Mouse (Mus musculus) c-Kit-positive CD71-positive TER-119-negative erythroid progenitor cells, embryonic 14.5 days (primary cell): ENCODE measurements around the gene Slc35f3.
"Not testable (repeated sequence)": the region's sequence is repeated elsewhere in the genome, so short reads cannot be mapped to it uniquely, and the experiment has no call there.

ENCODE experiments used
- DNase-seq: peaks from one replicate; pipeline ENCODE4 v3.0.0-alpha.2; 2013; ENCODE audit warnings: low read depth

Slc35f3 gene

DNA sequence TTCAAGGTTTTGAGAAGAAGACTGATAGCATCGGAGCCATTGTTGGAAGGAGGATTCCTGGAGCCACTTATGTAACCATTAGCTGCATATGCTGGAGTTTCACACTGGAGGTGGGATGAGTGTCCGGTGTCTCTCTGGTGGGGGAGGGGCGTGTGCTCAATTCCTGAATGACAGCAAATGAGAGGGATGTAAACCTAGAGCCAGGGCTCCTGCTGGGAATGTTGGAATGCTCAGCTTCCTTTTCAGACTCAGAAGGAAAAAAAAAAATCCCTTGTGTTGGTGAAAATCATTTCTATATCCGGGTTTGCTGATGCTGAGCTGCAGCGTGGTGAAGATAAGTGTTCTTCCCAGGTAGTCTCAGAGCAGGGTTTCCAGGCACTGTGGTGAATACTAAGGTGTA, 29.4 kb downstream of the Slc35f3 start:
- no peak for DNase-seq

DNA sequence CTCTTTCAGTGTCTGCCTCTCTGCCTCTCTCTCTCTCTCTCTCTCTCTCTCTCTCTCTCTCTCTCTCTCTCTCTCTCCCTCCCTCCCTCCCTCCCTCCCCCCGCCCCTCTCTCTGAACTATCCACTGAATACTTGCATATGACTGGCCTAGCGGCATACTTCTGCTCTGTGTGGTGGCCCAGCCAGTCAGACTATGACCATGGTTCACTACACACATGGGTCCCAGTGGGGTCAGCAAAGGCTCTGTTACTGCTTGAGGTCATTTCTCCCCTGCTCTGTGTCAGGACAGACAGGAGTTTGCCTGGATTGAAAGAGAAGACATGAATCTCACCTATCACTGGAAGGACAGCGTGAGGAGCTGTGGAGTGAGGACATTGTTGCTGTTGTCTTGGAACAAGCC, 40.5 kb downstream of the Slc35f3 start:
- no peak for DNase-seq

DNA sequence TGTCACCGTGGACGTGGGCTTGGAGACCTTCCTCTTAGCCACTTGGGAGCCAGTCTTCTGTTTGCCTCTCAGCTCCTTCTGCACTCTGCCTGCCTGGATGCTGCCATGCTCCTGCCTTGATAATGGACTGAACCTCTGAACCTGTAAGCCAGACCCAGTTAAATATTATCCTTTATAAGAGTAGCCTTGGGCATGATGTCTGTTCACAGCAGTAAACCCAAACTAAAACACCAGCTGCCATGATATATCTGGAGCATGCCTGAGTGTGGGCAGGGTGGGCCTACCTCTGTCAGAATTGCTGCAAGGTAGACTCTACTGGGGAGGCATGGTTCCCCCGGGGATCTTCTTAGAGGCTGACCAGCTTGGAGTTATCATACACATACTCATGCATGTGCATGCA, 41.0 kb downstream of the Slc35f3 start:
- no peak for DNase-seq

DNA sequence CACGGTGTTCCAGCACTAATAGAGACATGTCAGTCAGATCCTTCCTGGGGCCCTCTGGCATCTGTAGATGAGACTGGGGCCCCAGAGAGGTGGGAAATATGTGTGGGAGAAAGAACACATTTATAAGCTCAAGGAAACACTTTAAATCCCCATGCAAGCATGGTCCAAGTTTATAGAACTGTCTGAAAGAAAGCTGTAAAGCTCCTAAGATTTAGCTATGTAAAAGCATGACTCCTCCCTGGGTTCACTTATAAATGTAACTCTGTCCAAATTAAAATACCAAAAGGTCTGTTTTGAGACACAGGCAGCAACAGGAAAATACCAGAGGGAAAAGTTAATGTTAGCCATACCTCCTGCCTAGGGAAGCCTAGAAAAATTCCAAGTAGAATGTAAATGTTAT, 42.8 kb downstream of the Slc35f3 start:
- DNase-seq: no peak

DNA sequence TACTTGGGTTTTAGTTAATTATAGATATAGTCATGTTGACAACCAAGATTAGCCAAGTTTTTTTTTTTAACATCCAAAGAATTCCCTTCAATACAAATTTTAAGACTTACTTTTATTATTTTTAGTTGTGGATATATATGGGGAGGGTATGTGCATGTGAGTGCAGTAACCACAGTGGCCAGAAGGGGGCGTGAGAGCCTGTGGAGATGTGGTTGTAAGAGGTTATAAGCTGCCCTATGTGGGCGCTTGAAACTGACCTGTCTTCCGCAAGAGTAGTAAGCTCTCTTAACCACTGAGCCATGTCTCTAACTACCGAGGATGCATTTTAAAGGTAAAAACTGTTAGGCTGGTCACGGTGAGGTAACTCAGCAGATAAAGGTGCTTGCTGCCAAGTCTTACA, 45.1 kb downstream of the Slc35f3 start:
- DNase-seq: no peak

DNA sequence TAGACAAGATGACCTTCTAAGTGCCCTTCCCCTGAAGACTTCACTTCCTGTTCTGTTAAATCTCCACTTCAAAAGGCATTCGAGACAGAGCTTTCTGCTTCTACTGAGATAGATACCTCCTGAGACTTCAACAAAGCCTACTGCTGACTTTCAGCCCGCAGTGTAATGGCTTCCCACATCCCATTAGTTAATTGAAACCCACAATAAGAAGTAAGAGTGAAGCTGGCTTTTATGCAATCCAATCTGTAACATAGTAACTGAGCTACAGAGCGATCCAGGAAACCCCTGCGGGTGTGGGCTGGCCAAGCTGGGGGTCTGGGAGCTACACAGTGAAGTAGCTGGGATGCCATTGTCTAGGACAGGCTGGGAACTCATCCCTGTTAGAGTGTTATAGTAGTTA, 46.7 kb downstream of the Slc35f3 start:
- DNase-seq: no peak

DNA sequence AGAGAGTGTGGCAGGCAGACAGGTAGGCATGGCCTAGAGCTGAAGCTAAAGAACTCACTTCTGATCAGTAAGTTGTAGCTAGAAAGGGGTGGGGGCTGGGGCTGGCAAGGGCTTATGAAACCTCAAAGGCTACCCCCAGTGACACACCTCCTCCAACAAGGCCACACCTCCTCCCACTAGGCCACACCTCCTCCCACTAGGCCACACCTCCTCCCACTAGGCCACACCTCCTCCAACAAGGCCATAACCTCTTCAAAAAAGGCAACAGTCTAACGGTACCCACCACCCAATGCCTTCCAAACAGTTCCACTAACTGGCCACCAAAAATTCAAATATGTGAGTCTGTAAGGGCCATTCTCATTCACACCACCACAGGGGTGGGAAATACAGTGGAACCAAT, 54.9 kb downstream of the Slc35f3 start:
- no peak for DNase-seq

DNA sequence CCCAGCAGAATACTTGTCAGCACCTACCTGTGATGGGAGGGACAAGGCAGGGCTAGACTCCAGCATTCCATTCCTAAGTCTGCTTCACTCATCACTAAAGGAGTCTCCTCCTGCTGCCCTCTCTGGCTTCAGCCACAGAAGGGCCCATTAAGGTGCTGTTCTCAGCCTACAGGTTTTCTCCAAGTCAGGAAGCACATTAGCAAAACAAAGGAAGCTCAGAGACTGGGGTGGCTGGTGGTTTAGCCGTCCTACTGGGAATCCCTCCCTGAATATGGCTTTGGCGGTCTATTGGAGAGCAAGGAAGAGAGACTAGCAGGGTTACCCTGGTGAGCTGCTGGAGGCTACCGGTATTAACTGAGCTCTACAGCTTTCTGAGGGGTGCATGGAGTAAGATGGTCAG, 59.6 kb downstream of the Slc35f3 start:
- DNase-seq: no peak

DNA sequence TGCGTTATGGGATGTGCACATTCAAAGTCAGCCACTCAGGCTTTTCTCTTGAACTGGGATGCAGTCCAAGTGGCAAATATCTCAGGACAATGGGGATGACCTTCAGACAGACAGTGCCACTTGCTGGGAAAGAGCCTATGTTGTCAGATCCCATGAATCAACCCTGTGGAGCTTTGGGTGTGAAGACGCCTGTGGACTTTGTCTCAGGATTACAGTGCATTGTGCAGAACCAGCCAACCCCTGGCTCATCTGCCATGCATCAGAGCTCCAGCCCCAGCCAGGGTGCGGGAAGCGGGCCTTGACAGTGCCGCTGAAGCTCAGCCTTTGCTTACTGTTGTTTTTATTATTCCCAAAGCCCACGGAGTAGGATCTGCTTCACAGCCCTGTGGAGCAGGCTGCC, 60.9 kb downstream of the Slc35f3 start:
- no peak for DNase-seq

DNA sequence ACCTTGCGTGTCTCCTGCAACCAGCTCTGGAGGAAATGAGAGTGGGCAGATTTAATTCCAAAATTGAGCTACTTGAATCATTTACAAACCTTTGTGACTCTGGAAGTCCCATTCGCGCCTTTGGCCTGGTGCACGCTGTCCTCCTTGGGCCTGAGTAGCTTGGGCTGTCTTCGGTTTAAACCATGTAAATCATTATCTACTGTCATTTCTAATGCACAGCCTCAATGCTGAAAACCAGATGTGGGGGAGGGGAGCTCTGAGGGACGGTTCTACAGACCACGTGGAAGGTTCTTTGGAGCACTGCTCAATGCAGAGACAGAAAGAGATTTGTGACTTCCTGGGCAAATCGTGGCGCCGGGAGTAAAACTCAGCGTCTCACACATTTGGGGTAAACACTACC, 61.7 kb downstream of the Slc35f3 start:
- no peak for DNase-seq

DNA sequence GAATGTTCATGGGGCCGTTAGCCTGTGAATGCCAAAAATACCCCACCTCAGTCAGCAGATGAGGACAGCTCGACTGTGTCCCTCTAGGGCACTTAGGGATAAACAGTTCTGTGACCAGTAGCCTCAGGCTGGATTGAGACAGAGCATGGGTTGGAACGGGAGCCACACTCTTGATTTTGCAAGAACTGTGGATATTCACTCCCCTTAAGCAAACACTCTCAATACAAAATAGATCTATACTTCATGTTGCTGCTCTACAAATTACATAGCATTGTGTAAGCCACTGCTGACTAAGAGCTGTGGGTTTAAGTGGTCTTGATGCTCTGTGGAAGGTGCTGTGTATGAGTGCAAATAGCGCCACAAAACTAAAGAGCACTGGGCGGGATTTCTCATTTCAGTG, 62.3 kb downstream of the Slc35f3 start:
- no peak for DNase-seq

DNA sequence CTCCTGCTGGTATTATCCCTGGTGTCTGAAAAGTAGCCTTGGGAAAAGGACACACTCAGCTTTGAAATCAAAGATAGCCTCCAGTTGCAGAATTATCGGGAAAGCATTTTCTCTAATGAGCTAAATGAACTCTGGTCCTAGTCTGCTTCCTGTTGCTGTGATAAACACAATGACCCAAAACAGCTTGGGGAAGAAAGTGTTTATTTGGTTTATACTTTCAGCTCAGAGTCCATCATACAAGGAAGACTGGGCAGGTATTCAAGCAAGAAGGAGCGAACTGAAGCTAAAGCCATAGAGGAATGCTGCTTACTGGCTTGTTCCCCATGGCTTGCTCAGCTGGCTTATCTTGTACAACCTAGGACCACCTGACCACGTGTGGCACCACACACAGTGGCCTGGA, 67.9 kb downstream of the Slc35f3 start:
- no peak for DNase-seq

DNA sequence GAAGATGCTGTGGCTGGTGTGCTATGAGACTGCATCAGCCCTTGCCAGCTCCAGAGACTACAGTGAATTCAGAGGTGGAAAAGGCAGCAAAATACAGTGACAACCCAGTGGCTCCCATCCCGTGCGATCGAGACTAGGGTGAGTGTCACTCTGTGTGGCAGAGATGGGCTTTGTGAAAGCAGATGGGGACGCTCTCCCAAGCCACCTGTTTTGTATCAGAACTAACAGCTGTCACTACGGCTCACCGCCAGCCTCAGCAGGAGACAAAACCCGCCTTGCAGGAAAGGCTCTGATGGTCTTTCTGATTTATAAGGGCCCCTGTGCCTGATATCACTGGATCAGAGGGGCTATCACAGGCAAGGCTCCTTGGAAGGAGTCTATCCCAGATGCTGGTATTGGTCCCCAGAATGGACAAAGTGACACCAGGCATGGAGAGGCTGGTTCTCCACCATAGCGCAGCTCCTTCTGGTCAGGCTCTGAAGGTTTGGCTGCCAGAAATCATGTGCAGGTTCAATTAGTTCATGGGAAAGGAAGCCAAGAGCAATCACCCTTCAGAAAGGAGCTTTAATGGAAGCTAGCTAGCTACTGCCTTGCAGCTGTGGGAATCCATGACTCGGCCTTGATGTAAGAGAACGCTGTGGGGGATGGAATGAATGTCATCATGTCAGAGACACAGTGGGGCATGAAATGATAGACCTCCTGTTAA, 70.1 kb downstream of the Slc35f3 start:
- DNase-seq: no peak

DNA sequence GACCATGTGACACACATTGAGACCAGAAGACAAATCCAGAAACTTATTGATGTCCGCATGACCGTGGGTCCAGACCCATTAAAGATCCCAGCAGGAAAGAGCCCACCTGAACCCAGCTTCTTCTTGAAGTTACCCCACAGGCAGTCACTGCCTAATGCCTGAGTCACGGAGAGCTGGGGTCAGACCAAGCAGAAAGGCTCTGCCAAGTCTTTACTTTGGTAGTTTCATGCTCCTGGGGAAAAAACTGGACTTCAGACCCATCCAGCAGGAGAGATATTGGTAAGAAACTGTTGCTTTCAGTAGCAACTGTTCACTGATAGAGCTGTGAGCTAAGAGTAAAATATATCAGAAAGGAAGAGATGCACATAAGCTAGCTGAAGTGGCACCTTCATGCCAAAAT, 73.5 kb downstream of the Slc35f3 start:
- DNase-seq: no peak

DNA sequence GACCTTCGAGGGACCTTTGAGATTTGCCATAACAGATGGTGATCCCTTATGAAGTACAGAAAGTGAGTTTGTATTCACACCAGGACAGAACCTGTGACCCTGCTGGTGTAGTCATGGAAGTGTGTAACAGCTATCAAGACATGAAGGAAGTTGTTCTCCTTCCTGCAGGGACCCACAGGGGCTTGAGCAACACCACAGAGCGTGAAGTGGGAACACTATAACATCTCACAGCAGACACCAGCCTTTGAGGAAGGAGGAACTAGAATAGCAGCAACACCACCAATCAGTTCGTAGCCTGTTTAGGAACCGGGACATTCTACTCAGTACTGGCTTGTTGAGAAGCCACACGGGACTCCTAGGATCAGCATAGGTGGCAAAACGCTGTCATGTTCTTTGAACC, 81.2 kb downstream of the Slc35f3 start:
- DNase-seq: no peak

DNA sequence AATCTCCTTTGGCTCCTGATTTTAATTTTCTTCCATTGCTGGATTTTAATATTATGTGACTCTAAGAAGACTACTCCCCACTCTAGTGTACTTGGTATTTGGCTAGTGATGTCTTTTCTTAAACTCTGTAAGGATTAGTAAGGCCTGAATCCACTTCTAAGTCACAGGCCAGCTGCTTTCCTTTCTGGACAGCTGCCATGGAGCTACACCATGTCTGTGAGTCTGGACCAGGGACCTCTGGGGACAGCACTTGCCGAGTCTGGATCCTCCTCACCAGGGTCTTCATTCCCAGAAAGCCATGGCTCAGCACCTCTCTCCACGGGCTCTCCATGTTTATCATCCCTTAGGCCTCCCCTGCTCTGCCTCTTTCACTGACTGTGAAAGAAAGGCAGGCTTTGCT, 81.8 kb downstream of the Slc35f3 start:
- DNase-seq: no peak

DNA sequence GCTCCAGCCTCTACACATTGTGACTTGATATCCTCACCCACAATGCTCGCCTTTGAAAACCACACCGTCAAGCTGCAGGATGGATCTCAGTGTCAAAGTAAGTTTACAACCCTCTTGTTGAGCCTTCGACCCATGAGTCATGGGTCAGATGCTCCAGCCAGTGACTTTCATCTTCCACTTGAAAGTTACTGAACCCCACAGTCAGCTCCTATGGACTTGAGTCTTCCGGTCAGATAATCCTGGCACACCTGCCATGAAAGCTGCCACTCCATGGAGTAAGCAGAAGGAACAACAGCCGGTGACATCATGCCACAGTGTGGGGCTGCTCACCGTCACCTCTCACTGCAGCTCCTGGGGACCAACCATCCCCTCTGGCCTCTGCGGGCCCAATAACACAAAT, 82.9 kb downstream of the Slc35f3 start:
- no peak for DNase-seq

DNA sequence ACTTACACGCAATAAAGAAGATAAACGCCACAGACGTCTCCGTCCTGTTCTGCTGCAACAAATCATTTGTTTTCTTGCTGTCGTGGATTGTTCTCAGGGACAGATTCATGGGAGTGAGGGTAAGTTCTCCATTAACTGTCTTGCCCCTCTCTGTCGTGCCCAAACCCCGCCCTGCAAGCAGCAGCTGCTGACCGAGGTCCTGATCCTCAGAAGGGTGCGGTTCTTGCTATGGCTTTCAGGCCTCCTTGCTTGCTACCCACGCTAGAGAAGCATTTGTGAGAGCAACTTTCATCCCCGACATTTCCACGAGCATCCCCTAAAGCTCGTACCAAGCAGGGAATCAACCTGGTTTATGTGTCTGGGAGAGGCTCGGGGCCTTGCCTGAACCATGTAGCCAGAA, 83.9 kb downstream of the Slc35f3 start:
- no peak for DNase-seq

DNA sequence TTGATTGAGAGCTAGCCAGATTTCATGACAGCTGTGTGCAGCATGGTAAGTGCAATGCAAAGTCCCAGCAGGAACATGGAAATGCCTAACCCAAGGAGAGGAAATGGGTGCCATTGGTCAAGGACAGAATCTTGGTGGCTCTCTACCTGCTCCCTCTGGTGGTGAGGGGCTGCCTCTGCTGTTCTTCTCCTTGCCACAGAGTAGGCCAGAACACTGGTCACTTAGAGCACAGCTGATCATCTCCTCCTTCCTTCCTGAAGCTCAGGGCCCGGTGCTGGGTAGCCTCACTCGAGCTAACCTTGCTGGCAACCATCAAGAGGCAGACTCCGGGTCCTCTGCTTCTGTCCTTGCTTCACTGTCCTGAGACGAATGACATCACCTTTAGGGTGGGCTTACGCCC, 84.4 kb downstream of the Slc35f3 start:
- no peak for DNase-seq

DNA sequence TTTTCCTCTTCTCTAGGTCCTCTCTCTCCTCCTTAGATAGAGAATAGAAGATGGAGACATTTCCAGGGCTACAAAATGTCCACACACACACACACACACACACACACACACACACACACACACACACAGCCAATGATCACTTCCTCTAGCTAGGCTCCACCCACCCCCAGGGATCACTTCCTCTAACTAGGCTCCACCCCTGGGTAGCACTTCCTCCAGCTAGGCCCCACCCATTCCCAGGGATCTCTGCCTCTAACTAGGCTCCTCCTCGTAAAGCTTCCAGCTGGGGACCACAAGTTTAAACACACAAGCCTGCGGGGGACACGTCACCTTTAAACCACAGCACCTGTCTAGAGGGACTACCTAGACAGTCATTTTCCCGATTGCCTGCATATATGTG, 89.2 kb downstream of the Slc35f3 start:
- no peak for DNase-seq

DNA sequence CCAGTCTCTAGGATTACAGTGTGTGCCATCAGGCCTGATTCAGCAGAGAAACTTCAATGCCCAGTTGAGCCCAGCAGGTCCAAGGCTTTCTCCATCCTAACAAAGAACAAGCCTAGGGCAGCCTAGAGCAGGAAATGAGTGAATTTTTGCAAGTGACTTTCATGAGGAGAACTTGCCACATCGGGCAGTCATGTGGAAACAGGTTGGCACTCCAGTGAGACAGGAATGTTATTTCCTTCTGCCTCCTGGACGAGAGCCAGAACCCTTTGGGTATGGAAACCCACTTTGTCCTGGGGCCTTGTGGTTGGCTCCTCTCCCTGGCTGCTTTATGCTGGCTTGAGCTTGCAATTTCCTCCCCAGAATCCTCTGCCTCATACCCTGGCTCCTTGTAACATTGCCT, 93.2 kb downstream of the Slc35f3 start:
- no peak for DNase-seq

DNA sequence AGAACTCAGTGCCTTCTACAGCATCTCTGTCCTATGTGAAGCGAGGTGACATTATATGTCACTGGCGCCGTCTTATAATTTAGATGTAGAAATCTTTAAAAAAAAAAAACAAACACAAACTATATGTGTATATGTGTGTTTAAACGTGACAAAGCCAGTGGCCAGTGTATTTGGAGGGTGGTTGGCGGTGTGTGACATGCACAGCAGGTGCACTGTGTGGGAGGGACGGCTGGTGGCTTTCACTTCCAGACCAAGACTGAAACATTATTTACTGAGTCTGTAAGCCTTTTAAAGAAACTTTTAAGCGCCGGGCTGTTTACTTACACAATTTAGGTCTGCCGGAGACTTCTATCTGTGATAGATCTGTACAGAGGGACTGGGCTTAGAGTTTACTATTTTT, 97.0 kb downstream of the Slc35f3 start:
- no peak for DNase-seq

DNA sequence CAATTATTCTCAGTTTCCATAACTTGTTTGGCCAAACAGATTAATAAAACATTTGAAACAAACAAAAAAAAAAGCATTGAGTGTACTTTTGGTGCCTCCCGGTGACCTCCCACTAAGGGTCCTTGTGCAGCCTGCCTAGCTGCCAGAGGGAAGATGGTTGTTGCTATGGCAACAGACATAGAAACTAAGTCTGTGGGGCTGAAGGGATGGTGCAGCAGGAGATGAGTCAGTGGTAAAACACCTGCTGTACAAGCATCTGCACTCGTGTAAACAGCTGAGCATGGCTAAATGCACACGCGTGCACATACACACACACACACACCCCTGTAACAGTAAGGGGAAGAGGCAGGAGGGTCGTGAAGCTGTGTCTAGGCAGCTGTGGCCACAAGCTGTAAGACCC, 97.6 kb downstream of the Slc35f3 start:
- DNase-seq: no peak

DNA sequence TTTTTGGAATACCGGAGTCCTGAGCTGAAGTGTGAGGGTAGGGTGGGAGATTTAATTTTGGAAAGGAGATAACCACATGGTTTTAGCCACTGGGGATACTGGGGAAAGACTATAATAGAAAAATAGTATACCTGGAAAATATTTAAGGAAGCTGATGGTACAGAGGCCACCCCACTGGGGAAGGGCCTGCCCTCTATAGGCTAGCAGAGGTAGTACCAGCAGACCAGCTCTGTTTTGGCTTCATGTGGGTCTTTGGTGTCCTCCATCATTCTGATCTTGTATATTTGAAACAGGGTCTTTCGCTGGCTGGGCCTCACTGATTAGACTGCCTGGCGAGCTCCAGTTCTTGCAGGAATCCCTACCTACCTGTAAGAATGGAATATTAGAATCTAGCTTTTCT, 100.0 kb downstream of the Slc35f3 start:
- no peak for DNase-seq

DNA sequence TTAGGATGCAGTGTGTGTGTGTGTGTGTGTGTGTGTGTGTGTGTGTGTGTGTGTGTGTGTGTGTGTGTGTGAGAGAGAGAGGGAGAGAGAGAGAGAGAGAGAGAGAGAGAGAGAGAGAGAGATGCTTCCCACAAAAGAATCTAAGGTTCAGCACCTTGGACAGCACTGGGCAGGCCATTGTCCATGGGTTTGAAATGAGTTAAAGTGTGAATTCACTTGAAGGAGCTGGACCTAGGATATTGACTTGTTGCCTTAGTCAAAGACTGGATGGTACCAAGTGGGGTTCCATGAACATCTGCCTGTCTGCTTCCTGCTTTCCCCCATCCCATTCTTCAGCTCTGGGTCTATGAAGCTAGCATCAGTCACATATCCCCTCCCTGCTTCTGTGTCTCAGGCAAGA, 106.2 kb downstream of the Slc35f3 start:
- not testable (repeated sequence) for DNase-seq
